Mouse (Mus musculus): ENCODE results near the gene Spag17.
"Not testable (repeated sequence)": the region's sequence is repeated elsewhere in the genome, so short reads cannot be mapped to it uniquely, and the experiment has no call there.

Spag17 gene

GRCm38 (mm10) chr3:99885187-99885811, at the start of gene Spag17:
TSS of gene Spag17 (plus strand) at chr3:99885406.
- in situ Hi-C loops (cut with MboI): no loop called here

GRCm38 (mm10) chr3:99842333-99842732, 42.9 kb upstream of the Spag17 start:
- in situ Hi-C loops (cut with MboI): no loop called here

- in situ Hi-C loops (cut with MboI): no loop called here
Observed at GRCm38 (mm10) chr3:99842808-99843207, 42.4 kb upstream of the Spag17 start.

GRCm38 (mm10) chr3:99843233-99843632, 42.0 kb upstream of the Spag17 start:
- in situ Hi-C loops (cut with MboI): no loop called here

- in situ Hi-C loops (cut with MboI): no loop called here
Observed at GRCm38 (mm10) chr3:99850926-99851325, 34.3 kb upstream of the Spag17 start.

- in situ Hi-C loops (cut with MboI): no loop called here
Observed at GRCm38 (mm10) chr3:99854595-99854994, 30.6 kb upstream of the Spag17 start.

GRCm38 (mm10) chr3:99858922-99859321, 26.3 kb upstream of the Spag17 start:
- in situ Hi-C loops (cut with MboI): no loop called here

GRCm38 (mm10) chr3:99864706-99865105, 20.5 kb upstream of the Spag17 start:
- in situ Hi-C loops (cut with MboI): no loop called here

- in situ Hi-C loops (cut with MboI): no loop called here
Observed at GRCm38 (mm10) chr3:99875137-99875536, 10.1 kb upstream of the Spag17 start.

GRCm38 (mm10) chr3:99881498-99881897, 3.7 kb upstream of the Spag17 start:
- in situ Hi-C loops (cut with MboI): no loop called here

- in situ Hi-C loops (cut with MboI): no loop called here
Observed at GRCm38 (mm10) chr3:99883988-99884564, 1.1 kb upstream of the Spag17 start.

- in situ Hi-C loops (cut with MboI): not testable (repeated sequence)
Observed at GRCm38 (mm10) chr3:99894741-99895140, 9.5 kb downstream of the Spag17 start.

- in situ Hi-C loops (cut with MboI): no loop called here
Observed at GRCm38 (mm10) chr3:99913809-99914439, 28.7 kb downstream of the Spag17 start.

- in situ Hi-C loops (cut with MboI): no loop called here
Observed at GRCm38 (mm10) chr3:99922944-99923343, 37.7 kb downstream of the Spag17 start.

- in situ Hi-C loops (cut with MboI): no loop called here
Observed at GRCm38 (mm10) chr3:99930920-99931620, 45.9 kb downstream of the Spag17 start.

- in situ Hi-C loops (cut with MboI): no loop called here
Observed at GRCm38 (mm10) chr3:99936159-99936558, 51.0 kb downstream of the Spag17 start.

GRCm38 (mm10) chr3:99938611-99939286, 53.5 kb downstream of the Spag17 start:
- in situ Hi-C loops (cut with MboI): no loop called here

- in situ Hi-C loops (cut with MboI): no loop called here
Observed at GRCm38 (mm10) chr3:99945171-99945570, 60.0 kb downstream of the Spag17 start.

- in situ Hi-C loops (cut with MboI): no loop called here
Observed at GRCm38 (mm10) chr3:99954039-99954602, 68.9 kb downstream of the Spag17 start.

GRCm38 (mm10) chr3:99956517-99956916, 71.3 kb downstream of the Spag17 start:
- in situ Hi-C loops (cut with MboI): no loop called here

GRCm38 (mm10) chr3:99959805-99960485, 74.7 kb downstream of the Spag17 start:
- in situ Hi-C loops (cut with MboI): no loop called here

Measured in mature B cell (primary cell).